Mouse (Mus musculus) mesoderm, embryonic 11.5 days (tissue): ENCODE data around the gene Hoxc4.

Source experiments
- DNase-seq: peaks from one replicate; pipeline ENCODE4 v3.0.0-alpha.2; 2012; ENCODE audit warnings: low read depth, low spot score

Hoxc4 gene

DNA sequence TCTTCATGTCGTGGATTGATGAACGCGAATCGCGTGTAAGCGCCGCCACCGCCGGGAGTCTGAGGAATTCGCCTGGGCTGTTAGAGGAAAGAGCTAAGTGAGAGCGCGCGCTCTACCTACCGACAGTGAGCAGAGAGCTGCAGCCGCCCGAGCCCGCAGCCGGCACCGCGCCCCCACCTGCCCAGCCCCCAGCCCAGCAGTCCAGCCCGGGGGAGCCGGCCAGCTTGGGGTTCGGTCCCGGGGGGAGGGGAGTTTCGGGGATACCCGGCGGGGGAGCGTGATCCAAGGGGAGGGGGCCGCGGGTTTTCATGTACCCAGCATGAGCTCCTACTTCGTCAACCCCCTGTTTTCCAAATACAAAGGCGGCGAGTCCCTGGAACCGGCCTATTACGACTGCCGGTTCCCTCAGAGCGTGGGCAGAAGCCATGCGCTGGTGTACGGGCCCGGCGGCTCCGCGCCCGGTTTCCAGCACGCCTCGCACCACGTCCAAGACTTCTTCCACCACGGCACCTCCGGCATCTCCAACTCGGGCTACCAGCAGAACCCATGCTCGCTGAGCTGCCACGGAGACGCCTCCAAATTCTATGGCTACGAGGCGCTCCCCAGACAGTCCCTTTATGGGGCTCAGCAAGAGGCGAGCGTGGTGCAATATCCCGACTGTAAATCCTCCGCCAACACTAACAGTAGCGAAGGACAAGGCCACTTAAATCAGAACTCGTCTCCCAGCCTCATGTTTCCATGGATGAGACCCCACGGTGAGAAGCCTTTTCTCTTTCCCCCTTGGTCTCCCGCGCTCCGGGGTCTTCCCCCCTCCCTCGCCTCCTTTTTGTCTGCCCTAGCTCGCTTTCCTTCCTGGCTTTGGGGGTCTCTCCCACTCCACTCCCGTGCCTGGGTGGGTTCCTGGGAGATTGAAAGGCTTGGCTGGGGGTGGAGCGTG is 28.0 kb upstream of the Hoxc4 start, which contains the start of gene Hoxc8:
Hoxc8 (plus strand) TSS at position 147 of the 937 bp plus-strand sequence.
- no peak for DNase-seq

DNA sequence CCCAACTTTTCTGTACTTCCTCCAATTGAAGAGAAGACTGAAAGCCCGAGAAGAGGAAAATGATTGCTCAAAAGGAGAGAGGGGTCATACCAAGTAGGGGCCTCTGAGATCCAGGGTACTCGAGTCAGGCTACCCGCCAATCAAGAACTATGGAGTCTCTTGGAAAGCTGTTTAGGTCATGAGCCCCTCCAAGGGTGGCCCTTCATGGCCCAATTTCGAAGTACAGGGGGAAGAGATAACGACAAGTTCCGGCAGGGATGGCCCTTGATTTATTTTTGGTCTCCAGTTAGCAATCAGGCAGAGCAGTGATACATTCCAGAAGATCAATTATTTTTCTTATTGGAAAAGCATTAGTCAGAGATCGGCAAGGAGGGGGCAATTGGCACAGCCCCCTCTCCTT is 27.0 kb upstream of the Hoxc4 start:
- DNase-seq = no peak

DNA sequence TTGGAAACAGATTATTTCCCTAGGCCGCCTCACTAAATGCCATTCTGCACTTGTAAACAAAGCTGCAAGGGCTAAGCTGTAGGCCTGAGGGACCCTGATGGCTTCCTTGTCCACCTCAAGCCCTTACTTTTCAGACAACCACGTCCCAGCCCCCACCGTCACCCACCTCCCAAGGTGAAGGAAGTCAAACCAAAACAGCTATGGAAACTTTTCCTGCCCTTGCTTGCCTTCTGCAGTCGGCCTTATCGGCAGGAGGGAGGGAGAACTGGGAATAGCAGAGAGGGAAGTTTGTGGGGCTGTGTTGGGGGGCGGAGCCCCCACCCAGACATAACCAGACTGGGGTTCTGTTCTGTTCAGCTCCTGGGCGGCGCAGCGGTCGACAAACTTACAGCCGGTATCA is 26.5 kb upstream of the Hoxc4 start:
- DNase-seq = no peak

DNA sequence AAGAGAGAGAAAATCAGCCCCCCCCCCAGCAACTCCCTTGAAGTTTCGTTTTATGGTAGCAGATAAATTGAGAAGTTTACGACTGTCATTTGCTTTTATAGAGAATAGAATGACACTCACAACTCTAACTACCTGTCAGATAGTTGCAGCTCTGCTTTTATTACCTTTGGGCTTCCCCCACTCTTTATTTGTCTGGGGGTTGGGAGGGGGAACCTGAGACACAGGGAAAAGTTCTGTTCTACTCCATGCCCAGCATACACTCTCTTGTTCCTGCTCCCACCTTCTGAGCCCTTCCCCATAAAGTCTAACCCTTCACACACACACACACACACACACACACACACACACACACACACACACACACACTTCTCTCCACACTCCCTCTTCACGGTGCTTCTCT is 25.9 kb upstream of the Hoxc4 start:
- no peak for DNase-seq

DNA sequence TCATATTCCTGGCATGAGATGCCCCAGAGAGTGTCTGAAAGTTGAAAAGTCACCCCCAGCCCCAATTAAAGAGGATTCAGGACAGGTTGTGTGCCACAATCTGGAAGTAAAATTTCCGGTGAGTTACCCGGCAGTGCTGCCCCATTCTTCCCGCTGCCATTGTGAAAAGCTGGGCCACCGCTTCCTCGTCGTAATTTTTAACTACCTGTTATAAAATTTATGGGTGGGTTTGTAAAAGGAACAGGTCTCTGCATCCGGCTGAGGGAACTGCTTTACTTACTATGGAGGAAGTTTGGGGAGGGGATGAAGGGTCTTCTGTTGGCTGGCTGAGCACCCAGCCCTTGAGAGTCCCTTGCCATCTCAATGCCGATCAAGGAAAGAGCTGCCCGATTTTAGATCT is 22.2 kb upstream of the Hoxc4 start:
- DNase-seq = no peak

DNA sequence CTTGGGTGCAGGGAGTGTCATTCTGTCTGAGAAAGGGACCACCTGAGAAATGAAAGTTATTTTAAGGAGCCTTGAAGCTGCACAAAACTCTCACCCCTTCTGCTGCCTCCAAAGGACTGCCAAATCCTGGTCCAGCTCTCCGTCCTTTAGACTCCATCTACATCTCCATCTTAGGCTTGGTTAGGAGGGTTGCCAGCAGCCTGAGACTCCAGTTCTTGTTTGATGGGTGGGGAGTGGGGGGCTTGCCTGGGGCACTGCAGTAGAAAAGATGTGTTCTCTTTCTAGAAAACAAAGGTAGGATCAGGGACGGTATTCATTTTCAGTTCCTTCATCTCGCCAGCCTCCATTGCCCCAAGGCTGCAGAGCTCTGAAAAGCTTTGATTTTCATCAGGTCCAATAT is 21.3 kb upstream of the Hoxc4 start:
- DNase-seq = no peak

DNA sequence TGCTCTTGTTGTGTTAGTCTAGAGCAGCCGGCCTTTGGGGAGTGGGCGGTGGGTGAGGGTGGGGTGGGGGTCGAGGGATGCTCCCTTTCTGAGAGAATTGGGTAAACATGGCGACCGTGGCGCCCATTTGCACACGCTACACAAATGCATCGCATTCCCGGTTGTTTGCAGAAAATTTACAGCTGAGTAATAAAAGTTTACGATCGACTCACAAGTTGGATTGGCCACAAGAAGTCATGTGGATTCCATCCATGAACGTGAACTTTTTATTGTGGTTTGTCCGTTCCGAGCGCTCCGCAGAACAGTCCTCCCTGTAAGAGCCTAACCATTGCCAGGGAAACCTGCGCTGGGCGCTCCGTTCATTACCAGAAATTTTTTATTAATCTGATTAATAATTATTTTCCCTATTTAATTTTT is 20.8 kb upstream of the Hoxc4 start, which contains the start of gene Hoxc6:
Hoxc6 (plus strand) TSS at position 319 of the 417 bp plus-strand sequence.
- DNase-seq = peak; percentile 91

DNA sequence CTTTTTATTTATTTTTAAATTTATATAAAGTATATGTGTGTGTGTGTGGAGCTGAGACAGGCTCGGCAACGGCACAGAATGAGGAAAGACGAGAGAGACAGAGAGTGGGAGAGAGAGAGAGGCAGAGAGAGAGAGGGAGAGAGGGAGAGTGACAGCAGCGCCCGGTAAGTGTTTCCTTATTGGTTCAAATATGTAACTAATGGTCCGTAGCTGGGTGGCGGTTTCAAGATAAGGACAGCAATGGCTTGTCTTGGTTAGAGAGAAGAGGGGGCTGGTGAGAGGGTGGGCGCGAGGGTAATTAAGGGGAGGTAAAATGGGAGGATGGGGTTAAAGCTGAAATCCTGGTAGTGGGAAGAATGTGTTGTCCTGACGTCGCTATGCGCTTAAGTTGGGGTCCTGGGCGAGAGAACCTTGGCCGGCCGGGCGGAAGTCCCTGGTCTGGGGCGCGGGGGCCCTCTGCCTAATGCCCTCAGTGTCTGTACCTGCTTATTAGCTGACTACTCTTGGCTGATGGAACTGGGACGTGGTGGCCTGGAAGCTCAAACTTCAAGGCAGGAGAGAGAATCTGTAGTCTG is 20.0 kb upstream of the Hoxc4 start:
- no peak for DNase-seq

DNA sequence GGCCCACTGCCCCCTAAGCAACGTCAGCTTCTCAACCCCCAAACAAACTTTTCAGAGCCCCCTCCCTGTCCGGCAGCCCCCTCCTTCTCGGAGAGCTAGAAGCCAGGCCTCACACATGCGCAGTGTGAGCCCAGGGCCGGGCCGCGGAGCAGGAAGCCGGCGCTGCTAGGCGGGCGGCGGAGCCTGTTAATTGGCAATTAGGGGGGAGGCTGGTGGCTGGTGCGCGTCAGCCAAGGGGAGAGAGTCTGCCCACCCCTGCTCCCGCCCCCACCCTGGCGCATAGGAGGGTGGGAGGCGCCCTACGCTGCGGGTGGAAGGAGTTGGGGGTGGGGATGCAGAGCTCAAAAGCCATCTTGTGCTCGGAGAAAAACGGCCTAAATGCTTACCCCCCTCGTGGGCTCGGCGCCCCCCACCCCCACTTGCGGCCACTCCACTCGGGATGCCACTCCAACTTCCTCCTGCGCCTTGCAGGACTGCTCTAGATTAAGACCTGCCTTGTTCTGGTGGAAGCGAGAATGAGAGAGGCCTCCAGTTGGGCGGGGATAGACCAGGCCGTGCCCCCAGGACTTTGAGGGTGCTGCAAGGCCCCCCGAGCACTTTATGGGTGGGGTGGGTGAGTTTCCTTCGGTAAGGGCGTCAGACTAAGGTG is 19.4 kb upstream of the Hoxc4 start:
- peak; percentile 91 for DNase-seq

DNA sequence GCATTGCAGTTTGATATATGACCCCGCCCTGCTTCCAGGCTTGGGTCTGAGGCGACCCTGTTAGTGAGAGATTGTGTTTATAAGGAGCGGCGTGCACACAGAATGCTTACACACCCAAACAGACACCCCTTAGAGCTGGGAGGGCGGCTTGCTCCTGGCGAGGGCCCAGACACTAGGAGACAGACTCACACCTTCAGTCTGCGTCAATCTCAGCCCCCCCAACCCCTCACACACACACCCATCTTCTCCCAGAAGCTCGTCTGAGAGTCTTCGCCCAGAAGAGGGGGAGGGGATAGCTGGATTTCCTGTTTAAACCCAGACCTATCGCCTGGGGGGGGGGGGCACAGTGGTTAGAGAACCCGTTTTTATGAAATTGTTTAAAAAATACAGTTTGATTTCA is 18.8 kb upstream of the Hoxc4 start:
- no peak for DNase-seq

DNA sequence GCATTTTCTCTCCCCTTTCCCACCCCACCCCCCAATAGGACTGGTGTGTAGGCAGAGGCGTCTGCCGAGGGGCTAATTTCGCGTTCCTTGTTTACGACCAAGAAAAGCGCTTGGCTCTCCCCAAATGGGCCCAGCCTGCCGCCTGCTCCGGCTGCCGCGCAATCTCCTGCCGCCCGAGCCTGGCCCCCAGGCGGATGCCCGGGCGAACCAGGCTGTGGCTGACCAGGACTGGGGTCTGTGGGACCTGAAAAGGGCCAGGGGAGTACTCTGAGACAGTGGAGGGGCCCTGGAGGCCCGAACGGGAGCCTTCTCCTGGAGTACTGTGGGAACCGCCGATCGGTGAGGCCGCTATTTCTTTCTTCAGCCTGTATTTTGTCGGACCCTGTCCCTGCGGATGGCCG is 18.2 kb upstream of the Hoxc4 start:
- no peak for DNase-seq

DNA sequence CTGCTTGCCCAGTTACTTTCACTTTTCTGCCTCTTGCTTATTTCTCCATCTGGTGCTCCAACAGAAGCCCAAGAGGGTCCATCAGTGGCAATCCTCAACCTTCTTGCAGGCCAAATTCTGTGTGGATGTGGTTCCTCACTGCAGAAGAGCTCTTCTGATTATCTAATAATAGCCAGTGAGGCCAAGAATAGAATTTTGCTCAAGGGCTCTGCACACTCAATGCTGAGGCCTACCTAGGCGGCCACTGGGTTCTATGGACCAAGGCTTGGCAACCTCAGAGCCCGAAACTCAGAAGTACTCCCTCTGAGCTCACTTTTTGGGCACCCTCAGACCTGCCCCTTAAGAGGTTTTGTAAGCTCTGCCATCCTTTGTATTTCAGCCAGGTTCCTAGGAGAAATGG is 17.4 kb upstream of the Hoxc4 start:
- DNase-seq = no peak

DNA sequence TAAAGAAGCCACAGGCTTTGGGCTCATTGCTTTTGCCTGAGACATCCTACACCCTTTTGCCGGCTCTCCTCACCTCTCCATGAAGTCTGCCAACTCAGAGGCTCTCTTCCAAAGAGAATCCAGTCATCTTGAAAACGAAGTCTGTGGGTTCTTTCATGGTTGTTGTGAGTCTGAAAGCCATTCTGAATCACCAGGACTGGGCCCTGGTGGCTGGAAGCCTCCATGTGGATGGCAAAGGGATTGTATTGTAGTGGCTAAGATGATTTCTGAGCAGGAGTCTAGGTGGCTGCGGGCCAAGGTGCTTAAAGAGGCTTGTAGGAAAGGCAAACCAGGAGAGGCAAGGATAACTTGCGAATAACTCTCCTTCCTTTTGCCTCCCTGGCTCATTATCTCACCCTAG is 16.6 kb upstream of the Hoxc4 start:
- no peak for DNase-seq

DNA sequence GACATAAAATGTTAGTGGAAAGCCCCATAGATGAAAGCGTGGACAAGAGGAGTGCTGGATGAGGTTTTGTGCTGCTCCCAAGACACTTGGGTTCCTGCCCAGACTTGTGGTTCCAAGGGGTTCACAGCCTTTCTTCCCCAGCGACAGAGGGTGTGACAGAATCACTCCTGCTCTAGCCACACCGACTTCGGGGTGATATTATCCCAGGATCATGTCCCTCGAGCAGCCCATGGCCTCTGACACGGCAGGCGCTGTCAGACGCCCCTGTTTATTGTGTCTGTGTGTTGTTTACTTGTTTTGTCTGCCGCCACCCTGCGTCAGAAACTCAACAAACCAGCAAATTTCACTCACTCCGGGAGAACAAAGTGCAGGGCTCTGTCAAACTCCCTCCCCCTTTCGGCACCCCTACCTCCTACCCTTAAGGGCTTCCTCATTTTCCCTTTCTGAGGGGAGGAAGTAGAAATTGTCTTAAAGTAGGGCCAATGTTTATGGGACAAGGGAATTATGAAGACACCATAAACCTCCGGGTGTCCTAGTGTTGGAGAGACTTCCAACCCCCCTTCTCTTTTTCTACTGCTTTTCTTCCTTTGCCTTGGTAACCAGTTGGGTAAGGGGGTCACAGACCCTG is 15.8 kb upstream of the Hoxc4 start:
- DNase-seq = no peak

DNA sequence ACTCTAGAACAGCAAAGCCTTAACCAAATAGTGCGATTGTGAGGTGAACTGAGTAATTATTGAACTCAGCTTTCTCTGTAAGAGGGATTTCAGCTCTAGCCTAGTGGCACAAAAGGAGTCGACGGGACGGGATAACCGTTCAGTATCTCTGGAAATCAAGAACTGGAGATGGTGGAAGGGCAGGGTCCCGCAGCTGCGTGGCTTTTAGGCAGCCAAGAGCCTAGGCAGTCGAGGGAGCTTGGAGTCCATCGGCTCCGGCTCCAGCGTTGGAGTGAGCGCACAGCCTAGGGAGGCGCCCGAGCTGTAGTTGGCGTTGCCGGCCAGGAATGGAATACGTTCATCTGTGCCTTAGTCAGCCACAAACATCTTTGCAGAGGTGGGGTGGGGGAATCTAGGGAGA is 13.4 kb upstream of the Hoxc4 start:
- DNase-seq = no peak

DNA sequence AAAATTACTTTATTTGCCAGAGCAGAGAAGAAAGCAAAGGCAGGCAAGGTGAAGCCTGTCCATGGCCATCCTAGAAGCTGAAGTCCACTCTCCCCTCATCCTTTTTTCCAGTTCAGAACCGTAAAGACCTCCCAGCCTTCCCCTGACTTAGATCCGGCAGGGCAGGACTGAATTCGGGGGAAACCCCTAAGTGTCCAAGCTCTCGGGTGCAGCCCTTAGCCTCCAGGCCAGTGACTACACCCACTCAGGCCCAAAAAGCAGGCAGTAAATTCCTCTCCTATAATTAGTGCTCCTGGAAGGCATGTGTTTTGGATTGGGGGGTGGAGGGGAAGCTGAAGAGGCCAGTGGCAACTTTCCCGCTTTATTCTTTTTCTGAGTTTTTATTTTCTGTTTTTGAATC is 12.9 kb upstream of the Hoxc4 start:
- no peak for DNase-seq

DNA sequence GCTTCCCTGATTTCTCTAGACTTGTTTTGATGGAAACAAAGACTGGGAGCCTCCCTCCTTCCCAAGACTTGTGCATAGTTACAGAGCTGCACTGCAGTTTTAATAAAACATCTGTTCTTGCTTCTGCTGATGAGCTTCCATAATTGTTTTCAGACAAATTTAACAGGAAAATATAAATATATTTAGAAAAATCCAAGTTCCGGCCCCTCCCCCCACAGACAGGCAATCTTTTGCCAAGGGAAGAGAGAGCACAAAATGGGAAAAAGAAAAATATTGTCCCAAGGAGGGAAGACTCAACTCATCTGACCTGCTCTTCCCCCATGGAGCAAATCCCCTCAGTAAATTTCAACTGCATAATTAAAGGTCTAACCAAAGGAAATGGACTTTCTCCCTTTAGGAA is 12.4 kb upstream of the Hoxc4 start:
- DNase-seq = no peak

DNA sequence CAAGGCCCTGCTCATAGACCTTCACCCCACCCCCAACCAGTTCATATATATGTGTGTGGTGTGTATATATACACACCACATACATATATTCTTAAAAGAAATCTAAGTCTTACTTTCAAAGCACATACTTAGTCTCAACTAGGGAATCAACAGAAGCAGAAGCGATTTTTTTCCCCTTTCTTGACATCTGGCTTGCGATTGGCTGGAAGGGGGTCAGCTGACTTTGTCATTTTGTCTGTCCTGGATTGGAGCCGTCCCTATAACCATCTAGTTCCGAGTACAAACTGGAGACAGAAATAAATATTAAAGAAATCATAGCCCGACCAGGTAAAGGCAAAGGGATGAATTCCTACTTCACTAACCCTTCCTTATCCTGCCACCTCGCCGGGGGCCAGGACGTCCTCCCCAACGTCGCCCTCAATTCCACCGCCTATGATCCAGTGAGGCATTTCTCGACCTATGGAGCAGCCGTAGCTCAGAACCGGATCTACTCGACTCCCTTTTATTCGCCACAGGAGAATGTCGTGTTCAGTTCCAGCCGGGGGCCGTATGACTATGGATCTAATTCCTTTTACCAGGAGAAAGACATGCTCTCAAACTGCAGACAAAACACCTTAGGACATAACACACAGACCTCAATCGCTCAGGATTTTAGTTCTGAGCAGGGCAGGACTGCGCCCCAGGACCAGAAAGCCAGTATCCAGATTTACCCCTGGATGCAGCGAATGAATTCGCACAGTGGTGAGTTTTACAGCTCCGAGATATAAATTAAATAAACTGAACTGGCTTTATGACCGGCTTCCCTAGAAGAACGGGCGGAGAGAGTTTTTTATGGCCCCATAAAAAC is 9.2 kb upstream of the Hoxc4 start:
- DNase-seq = no peak

DNA sequence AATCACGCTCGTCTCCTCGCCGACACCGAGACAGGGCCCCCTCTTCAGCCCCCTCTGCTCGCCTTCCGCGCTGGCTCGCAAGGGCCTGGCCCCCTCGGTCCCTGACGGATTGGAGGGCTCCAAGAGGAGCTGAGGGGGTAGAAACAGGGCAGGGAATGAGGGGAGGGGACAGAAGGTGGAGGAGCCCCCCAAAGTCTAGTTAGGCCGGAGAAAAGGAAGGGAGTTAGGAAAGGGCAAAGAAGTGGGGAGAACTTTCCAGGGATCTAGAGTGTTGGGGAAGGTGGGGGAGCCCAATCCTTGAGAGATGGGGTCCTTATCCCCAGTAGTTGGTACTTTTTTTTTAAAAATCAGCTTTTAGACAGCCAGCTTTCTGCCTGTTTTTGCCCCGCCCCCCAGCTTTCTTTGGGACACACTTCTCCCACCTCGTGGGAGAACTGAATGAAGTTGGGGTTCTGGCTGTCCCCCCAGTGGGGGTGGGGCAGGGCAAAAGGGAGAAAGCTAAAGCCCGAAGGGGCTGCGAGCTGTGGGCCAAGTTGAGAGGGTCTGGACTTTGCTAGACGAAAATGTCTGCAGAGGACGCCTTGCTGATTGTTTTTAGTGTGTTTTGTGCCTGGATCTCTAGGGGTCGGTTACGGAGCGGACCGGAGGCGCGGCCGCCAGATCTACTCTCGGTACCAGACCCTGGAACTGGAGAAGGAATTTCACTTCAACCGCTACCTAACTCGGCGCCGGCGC is 8.5 kb upstream of the Hoxc4 start:
- no peak for DNase-seq

DNA sequence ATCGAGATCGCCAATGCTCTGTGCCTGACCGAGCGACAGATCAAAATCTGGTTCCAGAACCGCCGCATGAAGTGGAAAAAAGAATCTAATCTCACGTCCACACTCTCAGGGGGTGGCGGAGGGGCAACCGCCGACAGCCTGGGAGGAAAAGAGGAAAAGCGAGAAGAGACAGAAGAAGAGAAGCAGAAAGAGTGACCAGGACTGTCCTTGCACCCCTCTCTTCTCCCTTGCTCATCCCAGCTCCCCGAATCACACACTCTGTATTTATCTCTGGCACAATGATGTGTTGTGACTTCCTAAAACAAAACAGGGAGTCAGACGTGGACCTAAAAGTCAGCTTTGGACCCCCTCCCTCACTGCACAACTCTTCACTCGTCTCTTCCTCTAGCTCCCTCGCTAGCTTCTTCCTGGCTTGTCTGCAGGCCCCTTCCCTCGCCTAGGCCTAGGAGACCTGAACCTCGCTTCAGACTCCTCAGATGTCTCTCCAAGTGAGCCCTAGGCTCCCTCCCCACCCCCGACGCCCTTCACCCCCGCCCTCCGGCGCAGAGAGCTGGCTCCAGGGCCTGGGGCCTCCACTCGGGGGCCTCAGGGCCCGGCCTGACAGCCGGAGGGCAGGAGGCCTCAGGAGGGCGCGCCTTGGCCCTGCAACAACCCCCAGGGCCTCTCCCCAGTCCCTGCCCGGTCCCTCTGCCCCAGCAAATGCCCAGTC is 7.7 kb upstream of the Hoxc4 start:
- no peak for DNase-seq
